Mouse (Mus musculus): ENCODE results near the gene Gm8439. TPM values are rescaled to one million over a fixed set of nuclear protein-coding genes. Genes with fewer than 3 reads are reported as not detected.

Gm8439 gene
- polyA plus RNA-seq, 1 experiment from 2014 or later: not detected

GRCm38 (mm10) chr4:120611005-120611404 lies 22.5 kb downstream of the Gm8439 start:
- no peaks in the 10 kb centered on the region for H3K9me3 ChIP-seq (ENCODE audit: control insufficient read depth, low read length)
- H3K27ac ChIP-seq (replicated peaks in 1 of 2; ENCODE audit: control insufficient read depth in 1 of 2, insufficient read depth in 1 of 2, low read depth in 2 of 2, low read length in 2 of 2): peak overlapping the region; percentile 41 to 56
- H3K4me2 ChIP-seq (ENCODE audit: low read length): 0 out of 2 replicates have a peak overlapping the region, but pooled peaks have one; percentile 7
- no peak overlapping the region for H3K4me3 ChIP-seq (ENCODE audit: control insufficient read depth in 1 of 2, insufficient read depth in 1 of 2, low read depth in 1 of 2, low read length in 2 of 2)
- WGBS: 87% methylated on average over 3 of the region's 3 CpGs
- no peaks in the 10 kb centered on the region for H3K36me3 ChIP-seq (ENCODE audit: control insufficient read depth, insufficient read depth, low read length)
- ATAC-seq (ENCODE audit: insufficient number of reproducible peaks, insufficient read depth, low FRiP score, low read depth): no peak
- H3K9ac ChIP-seq (ENCODE audit: low read length): no peak overlapping the region
- peaks cover 30 to 49% of the 10 kb centered on the region in 2 experiments for H3K4me1 ChIP-seq (ENCODE audit: control insufficient read depth in 2 of 2, insufficient read depth in 2 of 2, low read length in 2 of 2)
- H3K27me3 ChIP-seq (ENCODE audit: control insufficient read depth, insufficient read depth, low read length): no peaks in the 10 kb centered on the region

DNA sequence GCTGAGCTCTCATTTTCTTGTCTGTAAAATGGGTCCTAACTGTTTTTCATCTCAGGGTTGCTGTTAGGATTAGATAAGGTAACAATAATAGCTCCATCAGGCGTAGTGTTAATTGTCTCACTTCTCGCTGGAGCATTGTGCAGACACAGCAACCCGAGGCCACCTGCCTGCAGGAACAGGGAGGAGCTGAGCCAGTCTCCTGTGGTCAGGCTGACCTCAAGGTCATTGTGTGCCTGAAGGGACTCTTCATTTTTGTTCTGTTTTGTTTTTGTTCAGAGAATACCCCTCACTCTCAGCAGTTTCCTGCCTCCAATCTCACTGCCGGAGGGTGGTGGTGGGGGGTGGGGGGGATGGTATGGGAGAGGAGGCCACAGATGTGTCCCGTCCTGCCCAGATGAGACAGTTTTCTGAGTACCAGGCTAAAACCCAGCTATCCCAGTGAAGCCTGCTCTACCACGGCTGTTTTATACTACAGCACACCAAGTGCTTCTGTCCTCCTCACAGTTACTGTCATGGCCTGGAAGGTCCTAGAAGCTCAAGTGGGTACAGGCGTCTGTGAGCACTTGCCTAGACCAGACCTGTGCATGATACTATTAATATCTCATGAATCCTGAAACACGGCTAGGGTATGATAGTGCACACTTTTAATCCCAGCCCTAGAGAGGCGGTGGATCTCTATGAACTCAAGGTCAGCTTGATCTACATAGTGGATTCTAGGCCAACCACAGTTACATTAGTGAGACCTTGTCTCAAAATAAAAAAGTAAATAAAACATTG lies 23.9 kb downstream of the Gm8439 start:
- ATAC-seq (ENCODE audit: insufficient number of reproducible peaks, insufficient read depth, low FRiP score, low read depth): peak; percentile 61
- Histone ChIP-seq H3K4me1 (ENCODE audit: control insufficient read depth in 2 of 2, insufficient read depth in 2 of 2, low read length in 2 of 2) (peaks cover 39 to 58% of the 10 kb centered on the region in 2 experiments), H3K36me3 (ENCODE audit: control insufficient read depth, insufficient read depth, low read length) (no peaks in the 10 kb centered on the region), H3K9me3 (ENCODE audit: control insufficient read depth, low read length) (no peaks in the 10 kb centered on the region), H3K9ac (ENCODE audit: low read length) (peak overlapping the region; percentile 82), H3K27ac (replicated peaks in 1 of 2; ENCODE audit: control insufficient read depth in 1 of 2, insufficient read depth in 1 of 2, low read depth in 2 of 2, low read length in 2 of 2) (peak overlapping the region; percentile 91 to 99), H3K4me3 (ENCODE audit: control insufficient read depth in 1 of 2, insufficient read depth in 1 of 2, low read depth in 1 of 2, low read length in 2 of 2) (peak overlapping the region; percentile 18 to 34), H3K4me2 (ENCODE audit: low read length) (peak overlapping the region; percentile 60), H3K27me3 (ENCODE audit: control insufficient read depth, insufficient read depth, low read length) (no peaks in the 10 kb centered on the region)
- WGBS: 14% methylated on average over 9 of the region's 9 CpGs

DNA sequence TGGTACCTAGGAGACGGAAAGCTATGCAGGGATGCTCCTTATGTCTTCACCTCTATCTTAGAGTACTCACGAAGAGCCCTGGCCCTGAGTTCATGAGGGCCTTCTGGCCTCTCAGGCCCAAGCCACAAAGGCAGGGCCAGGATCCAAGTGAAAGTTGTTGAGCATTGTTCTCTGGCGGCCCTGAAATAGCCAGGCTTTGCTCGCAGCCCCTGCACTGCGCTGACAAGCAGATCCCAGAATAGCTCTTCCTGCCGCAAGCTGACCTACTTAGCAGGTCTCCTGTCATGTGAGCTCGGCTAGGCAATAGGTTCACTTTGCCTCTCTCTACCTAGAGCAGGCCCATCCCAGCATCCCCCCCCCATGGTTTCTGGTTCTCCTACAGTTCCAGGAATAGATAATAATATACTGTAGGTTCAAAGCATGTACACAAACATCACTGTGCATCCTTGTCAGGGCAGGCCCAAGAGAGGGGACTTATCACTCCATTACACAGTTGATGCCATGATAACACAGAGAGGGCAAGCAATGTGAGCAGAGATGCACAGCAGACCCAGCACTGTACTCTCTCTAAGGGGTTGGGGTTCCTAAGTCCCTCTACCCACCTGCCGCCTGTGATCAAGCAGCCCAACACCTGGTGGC lies 25.3 kb downstream of the Gm8439 start:
- Histone ChIP-seq H3K27me3 (ENCODE audit: control insufficient read depth, insufficient read depth, low read length) (no peaks in the 10 kb centered on the region), H3K4me2 (ENCODE audit: low read length) (peak overlapping the region; percentile 60), H3K4me1 (ENCODE audit: control insufficient read depth in 2 of 2, insufficient read depth in 2 of 2, low read length in 2 of 2) (peaks cover 39 to 58% of the 10 kb centered on the region in 2 experiments), H3K36me3 (ENCODE audit: control insufficient read depth, insufficient read depth, low read length) (no peaks in the 10 kb centered on the region), H3K9ac (ENCODE audit: low read length) (peak overlapping the region; percentile 82), H3K4me3 (ENCODE audit: control insufficient read depth in 1 of 2, insufficient read depth in 1 of 2, low read depth in 1 of 2, low read length in 2 of 2) (peak overlapping the region; percentile 34 to 40), H3K27ac (replicated peaks in 1 of 2; ENCODE audit: control insufficient read depth in 1 of 2, insufficient read depth in 1 of 2, low read depth in 2 of 2, low read length in 2 of 2) (peak overlapping the region; percentile 99 to 100), H3K9me3 (ENCODE audit: control insufficient read depth, low read length) (no peaks in the 10 kb centered on the region)
- WGBS: 13% methylated on average over 8 of the region's 8 CpGs
- peak; percentile 78 for ATAC-seq (ENCODE audit: insufficient number of reproducible peaks, insufficient read depth, low FRiP score, low read depth)

DNA sequence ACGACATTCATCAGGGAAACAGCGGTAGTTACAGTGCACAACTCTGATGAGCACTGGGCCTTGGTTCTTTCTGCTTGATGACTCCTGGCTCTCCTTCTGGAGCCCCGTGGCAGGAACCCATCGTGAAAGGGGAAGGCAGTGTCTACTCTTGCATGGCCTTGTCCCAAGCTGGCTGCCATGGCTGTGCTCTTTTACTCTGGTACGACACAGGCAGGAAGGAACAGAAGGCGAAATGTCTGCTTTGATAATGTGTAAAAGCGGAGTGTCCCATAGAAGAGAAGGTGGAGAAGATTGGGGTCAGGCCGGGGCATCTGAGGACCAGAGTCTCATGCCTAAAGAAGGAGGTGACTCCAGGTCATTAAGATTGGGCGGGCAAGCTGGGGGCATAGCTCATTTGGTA lies 26.1 kb downstream of the Gm8439 start:
- Histone ChIP-seq H3K27ac (replicated peaks in 1 of 2; ENCODE audit: control insufficient read depth in 1 of 2, insufficient read depth in 1 of 2, low read depth in 2 of 2, low read length in 2 of 2) (peak overlapping the region; percentile 99 to 100), H3K9ac (ENCODE audit: low read length) (no peak overlapping the region)
- ATAC-seq (ENCODE audit: insufficient number of reproducible peaks, insufficient read depth, low FRiP score, low read depth): no peak

GRCm38 (mm10) chr4:120615528-120616081 lies 27.1 kb downstream of the Gm8439 start:
- Histone ChIP-seq H3K4me3 (ENCODE audit: control insufficient read depth in 1 of 2, insufficient read depth in 1 of 2, low read depth in 1 of 2, low read length in 2 of 2) (0 out of 4 replicates have a peak overlapping the region, but pooled peaks of 1 of the 2 experiments have one; percentile 4), H3K27ac (replicated peaks in 1 of 2; ENCODE audit: control insufficient read depth in 1 of 2, insufficient read depth in 1 of 2, low read depth in 2 of 2, low read length in 2 of 2) (peak overlapping the region; percentile 99 to 100), H3K9ac (ENCODE audit: low read length) (peak overlapping the region; percentile 44), H3K27me3 (ENCODE audit: control insufficient read depth, insufficient read depth, low read length) (no peaks in the 10 kb centered on the region), H3K4me1 (ENCODE audit: control insufficient read depth in 2 of 2, insufficient read depth in 2 of 2, low read length in 2 of 2) (peaks cover 31 to 44% of the 10 kb centered on the region in 2 experiments), H3K9me3 (ENCODE audit: control insufficient read depth, low read length) (no peaks in the 10 kb centered on the region), H3K4me2 (ENCODE audit: low read length) (peak overlapping the region; percentile 4), H3K36me3 (ENCODE audit: control insufficient read depth, insufficient read depth, low read length) (no peaks in the 10 kb centered on the region)
- WGBS: 20% methylated on average over 10 of the region's 10 CpGs
- peak; percentile 73 for ATAC-seq (ENCODE audit: insufficient number of reproducible peaks, insufficient read depth, low FRiP score, low read depth)

More for the DNA sequence above, 26.1 kb downstream of the Gm8439 start:
- Histone ChIP-seq H3K4me2 (ENCODE audit: low read length) (no peak overlapping the region), H3K36me3 (ENCODE audit: control insufficient read depth, insufficient read depth, low read length) (no peaks in the 10 kb centered on the region), H3K4me3 (ENCODE audit: control insufficient read depth in 1 of 2, insufficient read depth in 1 of 2, low read depth in 1 of 2, low read length in 2 of 2) (no peak overlapping the region), H3K4me1 (ENCODE audit: control insufficient read depth in 2 of 2, insufficient read depth in 2 of 2, low read length in 2 of 2) (peaks cover 35 to 53% of the 10 kb centered on the region in 2 experiments), H3K27me3 (ENCODE audit: control insufficient read depth, insufficient read depth, low read length) (no peaks in the 10 kb centered on the region), H3K9me3 (ENCODE audit: control insufficient read depth, low read length) (no peaks in the 10 kb centered on the region)
- WGBS: 75% methylated on average over 9 of the region's 9 CpGs

GRCm38 (mm10) chr4:120616199-120617025 lies 27.9 kb downstream of the Gm8439 start:
- Histone ChIP-seq H3K4me2 (ENCODE audit: low read length) (0 out of 2 replicates have a peak overlapping the region, but pooled peaks have one; percentile 2), H3K9ac (ENCODE audit: low read length) (peak overlapping the region; percentile 66), H3K4me3 (ENCODE audit: control insufficient read depth in 1 of 2, insufficient read depth in 1 of 2, low read depth in 1 of 2, low read length in 2 of 2) (no peak overlapping the region), H3K9me3 (ENCODE audit: control insufficient read depth, low read length) (no peaks in the 10 kb centered on the region), H3K27ac (replicated peaks in 1 of 2; ENCODE audit: control insufficient read depth in 1 of 2, insufficient read depth in 1 of 2, low read depth in 2 of 2, low read length in 2 of 2) (peak overlapping the region; percentile 99 to 100), H3K4me1 (ENCODE audit: control insufficient read depth in 2 of 2, insufficient read depth in 2 of 2, low read length in 2 of 2) (peaks cover 25 to 36% of the 10 kb centered on the region in 2 experiments), H3K36me3 (ENCODE audit: control insufficient read depth, insufficient read depth, low read length) (no peaks in the 10 kb centered on the region), H3K27me3 (ENCODE audit: control insufficient read depth, insufficient read depth, low read length) (no peaks in the 10 kb centered on the region)
- ATAC-seq (ENCODE audit: insufficient number of reproducible peaks, insufficient read depth, low FRiP score, low read depth): no peak
- WGBS: 51% methylated on average over 13 of the region's 13 CpGs

DNA sequence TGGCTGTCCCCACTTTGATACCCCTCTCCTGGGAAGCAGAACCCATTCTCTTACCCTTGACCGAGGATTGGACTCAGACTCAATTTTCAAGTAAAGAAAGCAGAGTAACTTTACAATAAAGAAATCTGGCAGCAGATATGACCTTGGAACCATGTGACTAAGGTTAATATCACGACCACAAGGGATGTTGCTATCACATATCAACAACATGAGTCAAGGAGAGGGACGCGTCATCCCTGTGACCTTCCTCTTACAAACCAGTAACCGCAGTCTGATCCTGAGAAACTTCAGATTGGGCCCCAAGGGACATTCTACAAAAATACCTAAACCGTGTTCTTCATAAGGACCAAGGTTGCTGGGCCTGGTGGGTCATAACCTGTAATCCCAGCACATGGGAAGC lies 39.2 kb downstream of the Gm8439 start:
- Histone ChIP-seq H3K36me3 (ENCODE audit: control insufficient read depth, insufficient read depth, low read length) (no peaks in the 10 kb centered on the region), H3K9ac (ENCODE audit: low read length) (no peak overlapping the region), H3K27me3 (ENCODE audit: control insufficient read depth, insufficient read depth, low read length) (no peaks in the 10 kb centered on the region), H3K4me2 (ENCODE audit: low read length) (no peak overlapping the region), H3K4me1 (ENCODE audit: control insufficient read depth in 2 of 2, insufficient read depth in 2 of 2, low read length in 2 of 2) (peaks cover 4 to 11% of the 10 kb centered on the region in 2 experiments), H3K27ac (replicated peaks in 1 of 2; ENCODE audit: control insufficient read depth in 1 of 2, insufficient read depth in 1 of 2, low read depth in 2 of 2, low read length in 2 of 2) (no peak overlapping the region), H3K9me3 (ENCODE audit: control insufficient read depth, low read length) (no peaks in the 10 kb centered on the region), H3K4me3 (ENCODE audit: control insufficient read depth in 1 of 2, insufficient read depth in 1 of 2, low read depth in 1 of 2, low read length in 2 of 2) (no peak overlapping the region)
- 62% methylated on average over 6 of the region's 6 CpGs for WGBS
- no peak for ATAC-seq (ENCODE audit: insufficient number of reproducible peaks, insufficient read depth, low FRiP score, low read depth)
